Mouse (Mus musculus) embryonic facial prominence, embryonic 10.5 days (tissue): ENCODE data around the gene Olfr545. TPM values are rescaled to one million over a fixed set of nuclear protein-coding genes. Genes with fewer than 3 reads are reported as not detected.

Source experiments
- DNase-seq: peaks from one replicate; pipeline ENCODE4 v3.0.0-alpha.2; 2017; ENCODE audit warnings: low spot score
- H3K27ac ChIP-seq: fragments of 300-500 bp; sonication (generic); replicated peaks from 2 replicates; pipeline ENCODE4 v1.5.1; 2016; ENCODE audit warnings: mild to moderate bottlenecking
- H3K27me3 ChIP-seq: fragments of 300-500 bp; sonication (generic); replicated peaks from 2 replicates; pipeline ENCODE4 v1.6.1; 2016; ENCODE audit warnings: low read depth, mild to moderate bottlenecking; ENCODE audit not compliant: poor library complexity, severe bottlenecking
- H3K36me3 ChIP-seq: fragments of 300-500 bp; sonication (generic); replicated peaks from 2 replicates; pipeline ENCODE4 v1.6.1; 2016; ENCODE audit warnings: mild to moderate bottlenecking, moderate library complexity
- H3K4me1 ChIP-seq: fragments of 300-500 bp; sonication (generic); 2 replicates; pipeline ENCODE4 v1.6.1; 2016
- H3K4me3 ChIP-seq: fragments of 300-500 bp; sonication (generic); 2 replicates; pipeline ENCODE4 v1.5.1; 2016; ENCODE audit warnings: mild to moderate bottlenecking, moderate library complexity
- H3K9me3 ChIP-seq: fragments of 300-500 bp; sonication (generic); 2 replicates; pipeline ENCODE4 v1.6.1; 2016; ENCODE audit warnings: mild to moderate bottlenecking
- WGBS: fragments of 180-500 bp; shearing (Covaris S2); methylation state at CpG from one replicate; pipeline ENCODE4 v1.1.7; 2016; 5-methylcytosine and 5-hydroxymethylcytosine counted together
- polyA plus RNA-seq: library from polyadenylated mRNA; unstranded; fragments of >200 nt; fragmentation: Nextera tagmentation; extraction: Ambion mirVana; gene quantifications from 2 replicates; pipeline ENCODE4 v1.2.1, GENCODE M21; 2016

Gene Olfr545
- polyA plus RNA-seq: 0.05 and 0.24 TPM in 2 replicates

DNA sequence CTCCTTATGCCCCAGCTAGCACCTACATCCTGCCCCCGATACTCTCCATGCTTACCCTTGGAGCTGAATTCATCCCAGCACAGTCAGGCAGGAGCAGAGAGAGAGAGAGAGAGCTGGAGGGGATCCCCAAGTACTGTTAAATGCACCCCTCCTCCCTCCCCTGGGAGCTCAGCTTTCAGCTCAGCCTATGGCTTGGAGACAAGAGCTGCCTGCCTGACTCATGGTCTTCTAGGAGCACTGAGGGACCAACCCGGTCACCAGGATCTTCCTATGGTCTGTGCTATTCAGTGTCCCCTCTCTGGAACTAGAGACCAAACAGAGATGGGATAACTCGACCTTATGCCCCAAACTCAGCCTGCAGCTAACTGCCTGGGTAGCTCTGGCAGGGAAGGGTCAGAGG lies at the start of gene Olfr545:
Gene Olfr545 (minus strand): TSS at position 101 of the 400 bp plus-strand sequence.
- Histone ChIP-seq H3K27ac (no peak within 1 kb of the TSS), H3K36me3 (no peaks in the 10 kb centered on the region), H3K4me3 (no peak within 1 kb of the TSS), H3K9me3 (no peaks in the 10 kb centered on the region), H3K4me1 (no peaks in the 10 kb centered on the region), H3K27me3 (no peaks in the 10 kb centered on the region)
- DNase-seq: no peak
- WGBS: 73% methylated on average over 3 of the region's 3 CpGs

DNA sequence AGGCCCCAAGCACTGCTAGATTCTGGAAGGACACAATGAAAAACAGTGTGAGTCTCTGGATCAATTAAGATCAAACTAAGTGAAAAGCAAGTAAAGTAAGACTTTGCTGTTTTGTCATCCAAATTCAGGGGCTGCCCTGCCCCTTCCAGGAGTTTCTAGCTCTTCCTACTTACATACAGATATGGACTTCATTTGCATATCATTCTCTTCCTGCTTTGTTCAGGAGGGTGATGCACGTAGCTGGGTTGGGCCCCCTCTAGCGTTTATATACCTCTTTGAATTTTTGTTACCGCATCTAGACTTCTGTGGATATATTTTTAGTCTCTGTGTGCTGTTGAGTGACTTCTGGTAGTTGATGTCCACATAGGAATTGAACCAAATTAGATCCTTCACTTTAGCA lies 41.9 kb upstream of the Olfr545 start:
- 67% methylated on average over 3 of the region's 3 CpGs for WGBS
- Histone ChIP-seq H3K9me3 (no peaks in the 10 kb centered on the region), H3K36me3 (no peaks in the 10 kb centered on the region), H3K27me3 (no peaks in the 10 kb centered on the region), H3K27ac (no peak overlapping the region), H3K4me3 (no peak overlapping the region), H3K4me1 (no peaks in the 10 kb centered on the region)
- DNase-seq: no peak

DNA sequence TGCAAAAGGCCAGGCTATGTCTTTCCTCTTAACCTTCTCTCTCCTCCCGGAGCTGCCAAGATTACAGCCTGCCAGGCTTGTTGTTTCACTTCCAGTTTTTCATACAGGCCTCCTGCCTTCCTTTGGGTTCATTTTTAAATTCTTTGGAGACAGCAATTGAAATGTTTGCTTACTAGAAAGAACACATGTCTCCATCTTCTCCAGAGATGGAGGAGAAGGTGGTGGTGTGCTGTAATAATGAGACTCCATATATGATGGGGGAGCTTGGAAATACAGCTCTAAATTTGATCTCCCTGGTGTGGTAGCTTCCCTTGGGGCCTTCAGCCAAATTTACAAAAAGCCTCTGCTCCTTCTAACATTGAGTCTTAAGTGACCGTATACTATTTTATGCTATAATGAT lies 41.2 kb upstream of the Olfr545 start, which contains the start of gene Olfr548-ps1:
Gene Olfr548-ps1 (plus strand): TSS at position 301 of the 400 bp plus-strand sequence.
- 81% methylated on average over 2 of the region's 2 CpGs for WGBS
- H3K36me3 ChIP-seq: no peaks in the 10 kb centered on the region

DNA sequence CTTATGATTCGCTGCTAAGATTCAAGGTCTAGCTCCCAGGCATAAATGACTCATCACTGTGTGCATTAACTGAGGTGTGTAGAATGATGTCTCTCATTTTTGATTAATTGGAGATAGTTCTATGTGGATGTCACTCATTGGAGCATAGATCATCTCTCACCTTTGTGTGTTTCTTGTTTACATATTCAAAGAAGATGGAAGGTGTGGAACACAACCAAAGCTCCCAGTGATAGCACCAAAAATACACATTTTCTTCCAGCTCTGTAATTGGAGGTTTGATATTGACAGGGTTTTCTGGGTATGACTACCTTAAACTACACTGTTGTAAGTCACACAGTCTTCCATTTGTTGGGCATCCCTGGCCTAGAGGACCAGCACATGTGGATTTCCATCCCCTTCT lies 35.1 kb upstream of the Olfr545 start, which contains the start of gene Olfr547:
Gene Olfr547 (plus strand): TSS at position 301 of the 400 bp plus-strand sequence.
- no peaks in the 10 kb centered on the region for H3K27me3 ChIP-seq
- no peak within 1 kb of the TSS for H3K27ac ChIP-seq
- no peaks in the 10 kb centered on the region for H3K9me3 ChIP-seq
- DNase-seq: no peak
- no peaks in the 10 kb centered on the region for H3K36me3 ChIP-seq
- no peak within 1 kb of the TSS for H3K4me3 ChIP-seq
- WGBS: 84% methylated on average over 1 of the region's 1 CpGs
- H3K4me1 ChIP-seq: no peaks in the 10 kb centered on the region

More for the DNA sequence above, 41.2 kb upstream of the Olfr545 start, which contains the start of gene Olfr548-ps1:
- H3K4me3 ChIP-seq: no peak within 1 kb of the TSS
- H3K27me3 ChIP-seq: no peaks in the 10 kb centered on the region
- H3K9me3 ChIP-seq: no peaks in the 10 kb centered on the region
- DNase-seq: no peak
- H3K27ac ChIP-seq: no peak within 1 kb of the TSS
- no peaks in the 10 kb centered on the region for H3K4me1 ChIP-seq

DNA sequence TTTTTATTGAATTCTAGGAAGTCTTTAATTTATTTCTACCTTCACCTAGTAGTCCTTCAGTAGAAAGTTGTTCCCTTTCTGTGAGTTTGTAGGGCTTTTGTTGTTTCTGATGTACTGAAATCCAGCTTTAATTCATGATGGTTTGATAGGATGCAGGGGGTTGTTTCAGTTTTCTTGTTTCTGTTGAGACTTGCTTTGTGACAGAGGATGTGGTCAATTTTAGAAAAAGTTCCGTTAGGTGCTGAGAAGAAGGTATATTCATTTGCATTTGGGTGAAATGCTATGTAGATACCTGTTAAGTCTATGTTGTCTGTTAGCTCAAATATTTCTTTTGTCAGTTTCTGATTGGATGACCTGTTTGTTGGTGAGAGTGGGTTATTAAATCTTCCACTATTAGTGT lies 29.7 kb upstream of the Olfr545 start:
- DNase-seq: no peak
- H3K36me3 ChIP-seq: no peaks in the 10 kb centered on the region
- no peaks in the 10 kb centered on the region for H3K4me1 ChIP-seq
- H3K4me3 ChIP-seq: no peak overlapping the region
- no peaks in the 10 kb centered on the region for H3K27me3 ChIP-seq
- H3K9me3 ChIP-seq: no peaks in the 10 kb centered on the region
- 87% methylated on average over 1 of the region's 1 CpGs for WGBS
- no peak overlapping the region for H3K27ac ChIP-seq

DNA sequence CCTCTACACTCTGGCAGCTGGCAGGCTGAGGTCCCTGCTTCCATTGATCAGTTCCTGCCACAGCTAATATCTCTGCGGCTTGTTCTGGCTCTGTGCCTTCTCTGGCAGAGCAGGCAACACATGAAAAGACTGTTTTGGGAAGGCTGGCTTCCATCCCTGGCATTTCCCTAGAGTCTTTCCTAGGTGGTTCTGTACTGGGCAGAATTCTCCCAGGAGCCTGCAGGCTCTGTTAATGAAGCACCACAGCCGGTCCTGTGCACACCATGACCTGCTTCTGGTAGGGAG lies 17.6 kb upstream of the Olfr545 start:
- Histone ChIP-seq H3K9me3 (no peaks in the 10 kb centered on the region), H3K4me1 (peaks cover 14% of the 10 kb centered on the region), H3K27ac (no peak overlapping the region), H3K36me3 (no peaks in the 10 kb centered on the region), H3K4me3 (no peak overlapping the region), H3K27me3 (peaks cover 23% of the 10 kb centered on the region)
- no peak for DNase-seq
- 85% methylated on average over 2 of the region's 2 CpGs for WGBS

DNA sequence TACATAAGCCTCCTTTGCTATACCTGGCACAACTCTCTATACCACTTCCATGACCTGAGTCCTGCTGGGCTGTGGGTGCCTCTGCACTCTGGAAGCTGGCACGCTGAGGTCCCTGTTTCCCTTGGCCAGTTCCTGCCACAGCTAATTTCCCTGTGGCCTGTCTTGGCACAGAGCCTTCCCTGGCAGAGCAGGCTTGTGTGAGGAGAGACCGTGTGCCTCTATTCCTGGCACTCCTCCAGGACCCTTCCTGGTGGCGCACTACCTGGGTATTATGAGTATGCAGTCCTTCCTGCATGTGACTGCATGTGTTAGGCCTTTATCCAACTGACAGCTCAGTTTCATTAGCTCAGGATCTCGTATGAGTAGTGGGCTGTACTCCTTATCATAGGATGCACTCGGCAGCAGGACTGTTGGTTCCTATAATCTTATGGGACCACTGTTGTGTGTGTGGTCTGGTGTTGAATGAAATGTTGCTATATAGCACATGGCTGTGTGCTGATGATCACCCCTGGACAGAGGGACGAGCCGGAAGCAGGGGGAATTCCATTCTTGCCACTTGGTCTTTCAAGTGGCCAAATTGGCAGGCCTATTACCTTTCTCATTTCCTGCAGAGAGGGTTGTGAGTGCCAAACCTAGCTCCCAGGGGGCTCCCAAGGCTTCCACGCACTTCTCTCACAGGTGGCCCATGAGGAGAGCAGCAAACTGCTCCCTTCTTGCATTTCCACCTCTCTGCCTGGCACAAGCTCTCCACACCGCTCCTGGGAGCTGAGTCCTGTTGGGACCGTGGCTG lies 17.1 kb upstream of the Olfr545 start:
- 78% methylated on average over 10 of the region's 10 CpGs for WGBS
- H3K36me3 ChIP-seq: no peaks in the 10 kb centered on the region
- no peak overlapping the region for H3K4me3 ChIP-seq
- H3K27me3 ChIP-seq: peaks cover 28% of the 10 kb centered on the region
- no peak for DNase-seq
- H3K9me3 ChIP-seq: no peaks in the 10 kb centered on the region
- H3K27ac ChIP-seq: no peak overlapping the region
- peaks cover 14% of the 10 kb centered on the region for H3K4me1 ChIP-seq

DNA sequence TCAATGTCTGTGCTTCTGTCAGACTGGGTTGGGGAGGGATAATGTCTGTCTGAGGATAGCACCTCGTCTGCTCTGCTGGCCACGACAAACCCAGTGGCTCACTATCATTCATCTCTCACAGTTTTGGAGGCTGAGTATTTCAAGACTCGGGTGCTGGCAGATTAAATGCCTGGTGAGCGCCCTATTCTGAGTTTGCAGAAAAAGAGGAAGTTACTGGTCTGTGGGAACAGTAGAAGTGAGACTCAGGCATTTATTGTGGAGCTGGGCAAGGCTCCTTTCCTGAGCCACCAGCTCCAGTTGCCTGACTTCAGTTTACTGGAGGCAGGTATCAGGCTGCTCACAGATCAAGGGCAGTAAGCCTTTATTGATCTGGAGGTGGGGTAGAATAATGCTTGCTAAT lies 14.8 kb upstream of the Olfr545 start:
- H3K27ac ChIP-seq: no peak overlapping the region
- H3K4me3 ChIP-seq: no peak overlapping the region
- no peak for DNase-seq
- H3K27me3 ChIP-seq: peaks cover 34% of the 10 kb centered on the region
- 75% methylated on average over 4 of the region's 4 CpGs for WGBS
- H3K4me1 ChIP-seq: peaks cover 14% of the 10 kb centered on the region
- H3K36me3 ChIP-seq: no peaks in the 10 kb centered on the region
- H3K9me3 ChIP-seq: no peaks in the 10 kb centered on the region

DNA sequence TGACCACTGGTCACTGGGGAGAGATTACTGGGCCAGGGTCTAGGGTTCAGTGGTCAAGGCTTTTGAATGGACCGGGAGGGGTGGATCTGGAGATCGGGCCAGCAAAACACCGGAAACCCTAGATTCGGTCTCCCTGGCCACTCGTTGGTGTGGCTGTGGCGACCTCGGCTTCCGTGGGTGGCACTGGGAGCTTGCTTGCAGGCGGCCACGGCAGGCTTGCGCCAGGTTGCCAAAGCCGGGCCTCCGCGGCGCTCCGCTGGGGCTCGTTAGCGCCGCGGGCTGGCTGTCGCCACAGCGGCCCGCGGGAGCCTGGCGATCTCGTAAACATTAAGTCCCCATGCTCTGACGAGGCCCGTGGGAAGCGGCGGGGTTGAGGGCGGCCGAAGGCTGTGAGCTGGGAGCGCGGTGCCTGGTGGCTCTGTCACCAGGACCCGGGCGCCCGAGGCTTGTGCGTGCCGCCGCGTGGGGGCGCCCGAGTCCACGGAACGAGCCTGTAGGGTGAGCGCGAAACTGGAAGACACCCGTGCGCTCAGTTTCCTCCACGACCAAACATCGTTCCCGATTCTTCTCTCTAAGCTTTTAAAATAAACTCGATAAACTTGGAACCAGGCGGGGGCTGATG lies 13.6 kb upstream of the Olfr545 start:
- no peaks in the 10 kb centered on the region for H3K36me3 ChIP-seq
- H3K9me3 ChIP-seq: no peaks in the 10 kb centered on the region
- H3K4me1 ChIP-seq: peaks cover 14% of the 10 kb centered on the region
- DNase-seq: peak; percentile 91
- WGBS: 2% methylated on average over 54 of the region's 54 CpGs
- peak overlapping the region; percentile 65 for H3K4me3 ChIP-seq
- H3K27me3 ChIP-seq: peaks cover 34% of the 10 kb centered on the region
- peak overlapping the region; percentile 80; the same call in 1 of the 2 replicates for H3K27ac ChIP-seq

DNA sequence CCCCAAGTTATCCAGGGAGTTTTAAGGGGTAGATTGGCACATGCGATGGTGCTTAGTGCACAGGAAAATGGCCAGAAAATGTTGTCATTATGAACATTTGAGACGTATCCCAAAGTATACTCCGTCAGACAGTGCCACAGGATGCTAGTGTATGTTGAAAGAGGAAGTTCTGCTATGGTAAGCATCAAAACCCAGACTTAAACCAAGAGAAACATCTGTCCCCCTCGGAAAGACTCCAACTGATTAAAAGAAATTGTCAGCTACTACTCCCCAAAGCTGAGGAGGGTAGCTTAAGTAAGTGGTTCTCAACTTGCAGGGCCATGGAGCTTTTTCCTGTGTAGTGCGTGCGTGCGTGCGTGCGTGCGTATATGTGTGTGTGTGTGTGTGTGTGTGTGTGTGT lies 12.6 kb upstream of the Olfr545 start:
- Histone ChIP-seq H3K9me3 (no peaks in the 10 kb centered on the region), H3K27me3 (peaks cover 34% of the 10 kb centered on the region), H3K27ac (no peak overlapping the region), H3K4me3 (no peak overlapping the region), H3K36me3 (no peaks in the 10 kb centered on the region), H3K4me1 (peaks cover 14% of the 10 kb centered on the region)
- DNase-seq: no peak
- 94% methylated on average over 10 of the region's 10 CpGs for WGBS

DNA sequence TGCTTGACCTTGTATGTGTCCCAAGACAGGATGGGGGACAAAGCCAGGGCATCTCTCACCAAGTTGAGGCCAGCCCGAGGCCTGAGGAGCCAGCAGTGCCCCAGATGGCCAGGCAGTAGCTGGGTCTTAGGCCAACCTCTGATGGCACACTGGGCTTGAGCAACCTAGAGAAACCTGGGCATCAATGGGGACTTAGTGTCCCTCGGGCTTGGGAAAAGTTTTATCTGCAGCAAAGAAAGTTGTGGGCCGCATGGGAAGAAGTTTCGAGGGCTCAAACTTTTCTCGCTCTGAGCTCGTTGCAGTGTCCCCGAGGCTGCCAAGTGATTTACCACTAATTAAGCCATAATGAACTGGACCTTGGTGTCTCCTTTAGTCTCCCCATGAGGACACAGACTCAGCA lies 10.4 kb upstream of the Olfr545 start:
- DNase-seq: no peak

DNA sequence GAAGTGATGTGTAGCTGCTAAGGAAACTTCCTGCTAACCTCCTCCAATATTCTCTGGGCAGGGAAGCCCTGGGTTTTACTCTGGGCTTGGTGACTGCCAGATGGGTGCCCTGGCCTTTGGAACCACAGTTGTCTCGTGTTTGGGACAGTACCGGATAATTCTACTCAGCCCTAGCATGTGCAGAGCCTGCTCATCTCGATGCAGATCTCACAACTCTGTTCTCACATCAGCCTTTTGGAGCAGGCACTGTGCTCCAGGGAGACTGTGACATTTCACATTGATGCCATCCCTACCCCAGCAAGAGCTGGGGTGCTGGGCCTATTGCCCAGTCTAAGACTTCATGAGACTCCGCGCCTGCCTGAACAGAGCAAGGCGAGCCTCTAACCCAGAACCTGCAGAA lies 9.3 kb upstream of the Olfr545 start:
- 90% methylated on average over 6 of the region's 6 CpGs for WGBS
- no peaks in the 10 kb centered on the region for H3K36me3 ChIP-seq
- no peaks in the 10 kb centered on the region for H3K9me3 ChIP-seq
- H3K27ac ChIP-seq: no peak overlapping the region
- peaks cover 4% of the 10 kb centered on the region; the same call in 1 of the 2 replicates for H3K4me1 ChIP-seq
- no peak for DNase-seq
- peaks cover 25% of the 10 kb centered on the region for H3K27me3 ChIP-seq
- no peak overlapping the region for H3K4me3 ChIP-seq

More for the DNA sequence above, 10.4 kb upstream of the Olfr545 start:
- no peak overlapping the region for H3K27ac ChIP-seq
- H3K27me3 ChIP-seq: peaks cover 34% of the 10 kb centered on the region
- H3K36me3 ChIP-seq: no peaks in the 10 kb centered on the region
- H3K4me3 ChIP-seq: no peak overlapping the region
- H3K9me3 ChIP-seq: no peaks in the 10 kb centered on the region
- H3K4me1 ChIP-seq: peaks cover 6% of the 10 kb centered on the region
- WGBS: 80% methylated on average over 7 of the region's 7 CpGs

DNA sequence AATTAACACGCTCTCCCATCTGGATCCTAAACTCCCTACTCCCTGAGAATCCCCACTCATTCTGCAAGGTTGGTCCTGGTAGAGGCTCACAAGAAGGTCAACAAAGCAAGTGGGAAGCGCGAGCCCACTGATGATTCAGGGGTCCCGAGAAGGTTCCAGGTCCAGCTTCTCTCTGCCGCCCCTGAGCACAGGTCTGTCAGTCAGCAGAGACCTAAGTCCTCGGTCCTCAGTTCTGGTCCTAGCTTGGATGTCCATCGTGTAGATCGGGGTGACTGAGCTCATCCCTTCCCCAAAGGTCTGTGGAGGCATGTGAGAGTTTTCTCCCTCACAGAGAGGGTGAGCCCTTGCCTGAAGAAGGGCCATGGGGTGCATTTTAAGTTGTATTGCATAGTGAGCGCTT lies 8.7 kb upstream of the Olfr545 start:
- no peak overlapping the region for H3K27ac ChIP-seq
- peaks cover 4% of the 10 kb centered on the region; the same call in 1 of the 2 replicates for H3K4me1 ChIP-seq
- H3K36me3 ChIP-seq: no peaks in the 10 kb centered on the region
- no peak overlapping the region for H3K4me3 ChIP-seq
- H3K27me3 ChIP-seq: peaks cover 21% of the 10 kb centered on the region
- H3K9me3 ChIP-seq: no peaks in the 10 kb centered on the region
- 89% methylated on average over 9 of the region's 9 CpGs for WGBS
- DNase-seq: no peak
